Mouse (Mus musculus): Measurements from ENCODE around the gene Tspyl1.
A peak's percentile ranks its signal among the peaks of the same experiment; 100 is the strongest.
"Not testable (repeated sequence)": the region's sequence is repeated elsewhere in the genome, so short reads cannot be mapped to it uniquely, and the experiment has no call there.

Gene Tspyl1

GRCm38 (mm10) chr10:34281962-34282388 is at the start of gene Tspyl1:
Tspyl1 (plus strand) TSS chr10:34282190.
- peak; percentile 94 to 97 for DNase-seq (ENCODE audit: low spot score in 2 of 2)

- no peak for DNase-seq (ENCODE audit: low spot score in 2 of 2)
Measured at GRCm38 (mm10) chr10:34233418-34233817, 48.6 kb upstream of the Tspyl1 start.

DNA sequence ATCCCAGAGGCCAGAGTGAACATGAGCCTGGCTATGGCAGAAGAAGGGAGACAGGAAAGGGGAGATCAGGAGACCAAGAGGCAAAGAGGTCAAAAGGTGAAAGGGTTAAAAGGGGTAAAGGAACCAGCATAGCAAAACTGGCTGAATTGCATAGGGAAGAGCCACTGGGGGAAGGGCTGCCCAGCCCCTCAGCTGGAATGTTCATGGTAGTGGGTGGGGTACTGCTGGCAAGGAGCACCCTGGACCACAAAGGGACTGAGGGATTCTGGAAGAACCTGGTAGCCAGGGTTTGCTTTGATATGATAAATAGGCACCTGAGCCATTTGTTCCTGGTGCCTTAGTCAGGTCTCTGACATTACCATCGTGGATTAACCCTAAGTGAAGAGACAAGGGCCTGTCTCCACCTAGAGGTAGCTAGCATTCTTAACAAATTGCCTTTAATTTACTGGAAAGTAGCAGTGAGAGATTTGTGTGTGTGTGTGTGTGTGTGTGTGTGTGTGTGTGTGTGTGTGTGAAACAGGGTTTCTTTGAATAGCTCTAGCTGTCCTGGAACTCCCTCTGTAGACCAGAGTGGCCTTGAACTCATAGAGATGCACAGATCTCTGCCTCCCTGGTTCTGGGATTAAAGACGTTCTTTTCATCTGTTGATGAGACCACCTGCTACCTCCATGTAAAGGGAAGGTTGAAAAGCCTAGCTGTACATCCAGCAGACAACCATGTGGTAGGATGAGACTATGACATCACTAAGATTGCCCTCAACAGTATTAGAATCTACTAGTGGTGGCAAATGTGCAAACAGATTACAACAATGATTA is 47.9 kb upstream of the Tspyl1 start:
- DNase-seq (ENCODE audit: low spot score in 2 of 2), result no peak

DNA sequence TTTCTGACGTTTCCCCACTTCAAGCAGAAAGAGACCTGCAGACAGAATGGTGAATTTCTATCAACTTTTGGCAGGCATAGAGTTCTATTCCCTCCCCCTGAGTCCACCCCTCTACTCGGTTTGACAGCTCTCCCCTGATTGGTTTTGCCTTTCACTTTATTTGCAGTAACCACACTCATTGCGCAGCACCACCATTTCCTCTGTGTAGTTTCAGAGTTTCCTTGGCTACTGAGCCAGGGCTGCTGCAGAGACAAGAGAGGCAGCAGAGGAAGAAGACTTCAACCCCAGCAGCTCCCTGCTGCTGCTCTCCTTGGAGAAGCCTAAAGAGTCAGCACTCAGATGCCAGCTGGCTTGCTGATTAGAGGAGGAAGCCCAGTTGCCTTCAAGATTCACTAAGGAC is 46.6 kb upstream of the Tspyl1 start:
- DNase-seq (ENCODE audit: low spot score in 2 of 2), result no peak

GRCm38 (mm10) chr10:34236569-34236968 is 45.4 kb upstream of the Tspyl1 start:
- no peak for DNase-seq (ENCODE audit: low spot score in 2 of 2)

GRCm38 (mm10) chr10:34238536-34238935 is 43.5 kb upstream of the Tspyl1 start:
- DNase-seq (ENCODE audit: low spot score in 2 of 2), result no peak

DNA sequence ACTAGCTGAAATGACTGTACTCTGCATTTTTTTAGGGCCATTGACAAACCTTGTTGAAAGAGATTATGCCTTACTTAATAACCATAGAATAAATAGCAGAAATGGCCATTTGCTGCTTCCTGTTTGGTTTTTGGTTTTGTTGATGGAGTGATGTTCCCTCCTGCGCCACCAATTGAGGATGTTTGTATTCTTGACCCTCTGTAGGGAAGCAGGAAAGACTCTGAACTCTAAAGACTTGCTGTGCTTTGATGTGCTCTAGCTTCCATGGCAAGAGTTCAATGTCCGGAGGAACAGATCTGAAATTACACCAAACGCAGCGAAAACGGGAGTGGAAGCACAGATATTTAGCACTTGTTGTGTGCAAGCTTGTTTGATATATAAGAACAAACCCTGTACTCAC is 37.2 kb upstream of the Tspyl1 start:
- DNase-seq (ENCODE audit: low spot score in 2 of 2), result no peak

DNA sequence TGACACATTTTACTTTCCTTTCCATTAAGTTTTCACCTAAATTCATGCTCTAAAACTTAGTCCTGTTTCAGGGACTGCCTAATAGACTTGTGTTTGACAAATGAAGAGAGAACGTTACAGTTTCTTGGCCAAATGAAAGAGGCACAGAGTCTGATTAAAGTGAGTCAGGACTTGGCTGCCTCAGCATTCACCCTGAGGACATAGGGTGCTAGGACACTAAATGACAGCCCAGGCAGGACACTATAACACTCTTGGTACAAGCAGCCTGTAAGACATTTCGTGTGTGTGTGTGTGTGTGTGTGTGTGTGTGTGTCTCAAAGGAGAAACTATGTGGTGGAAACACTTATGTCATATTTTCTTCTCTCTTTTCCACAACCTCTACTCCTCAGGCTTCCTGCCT is 35.9 kb upstream of the Tspyl1 start:
- DNase-seq (ENCODE audit: low spot score in 2 of 2), result no peak

GRCm38 (mm10) chr10:34247757-34248156 is 34.2 kb upstream of the Tspyl1 start:
- DNase-seq (ENCODE audit: low spot score in 2 of 2), result no peak

- no peak for DNase-seq (ENCODE audit: low spot score in 2 of 2)
Measured at GRCm38 (mm10) chr10:34249594-34249993, 32.4 kb upstream of the Tspyl1 start.

GRCm38 (mm10) chr10:34252833-34253232 is 29.2 kb upstream of the Tspyl1 start:
- not testable (repeated sequence) for DNase-seq (ENCODE audit: low spot score in 2 of 2)

GRCm38 (mm10) chr10:34265106-34265505 is 16.9 kb upstream of the Tspyl1 start:
- no peak for DNase-seq (ENCODE audit: low spot score in 2 of 2)

DNA sequence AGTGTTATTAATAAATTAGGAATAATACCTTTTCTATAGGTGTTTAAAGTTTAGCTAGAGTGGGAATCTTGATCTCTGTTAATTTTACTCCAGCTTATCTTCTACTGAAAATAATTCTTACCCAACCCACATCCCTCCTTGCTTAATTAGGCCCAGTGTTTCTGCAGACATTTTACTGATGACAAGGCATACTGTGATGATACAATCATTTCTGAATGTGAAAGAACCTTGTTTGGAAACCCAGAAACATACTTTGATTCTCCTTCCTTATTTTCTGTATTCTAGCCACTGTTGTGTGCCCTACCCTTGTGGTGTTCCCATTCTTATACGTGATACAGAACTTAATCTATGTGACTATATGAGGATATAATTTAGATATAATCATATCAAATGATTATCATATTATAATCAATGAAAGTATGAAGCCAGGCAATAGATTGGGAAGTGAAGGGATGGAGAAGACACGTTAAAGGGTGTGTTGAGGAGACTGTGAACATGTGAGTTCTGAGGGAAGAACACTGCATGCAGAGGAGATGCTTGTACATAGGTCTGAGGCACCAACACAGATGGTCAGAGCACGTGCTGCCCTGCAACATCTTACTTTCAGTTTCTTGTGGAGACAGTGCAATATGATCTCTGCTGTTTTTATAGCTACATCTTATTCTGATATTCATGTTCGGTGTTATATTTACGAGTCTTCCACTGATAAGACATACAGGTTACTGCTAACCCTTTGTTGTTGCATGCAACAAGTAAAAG is 14.5 kb upstream of the Tspyl1 start:
- DNase-seq (ENCODE audit: low spot score in 2 of 2), result no peak

- DNase-seq (ENCODE audit: low spot score in 2 of 2), result no peak
Measured at GRCm38 (mm10) chr10:34271681-34272080, 10.3 kb upstream of the Tspyl1 start.

DNA sequence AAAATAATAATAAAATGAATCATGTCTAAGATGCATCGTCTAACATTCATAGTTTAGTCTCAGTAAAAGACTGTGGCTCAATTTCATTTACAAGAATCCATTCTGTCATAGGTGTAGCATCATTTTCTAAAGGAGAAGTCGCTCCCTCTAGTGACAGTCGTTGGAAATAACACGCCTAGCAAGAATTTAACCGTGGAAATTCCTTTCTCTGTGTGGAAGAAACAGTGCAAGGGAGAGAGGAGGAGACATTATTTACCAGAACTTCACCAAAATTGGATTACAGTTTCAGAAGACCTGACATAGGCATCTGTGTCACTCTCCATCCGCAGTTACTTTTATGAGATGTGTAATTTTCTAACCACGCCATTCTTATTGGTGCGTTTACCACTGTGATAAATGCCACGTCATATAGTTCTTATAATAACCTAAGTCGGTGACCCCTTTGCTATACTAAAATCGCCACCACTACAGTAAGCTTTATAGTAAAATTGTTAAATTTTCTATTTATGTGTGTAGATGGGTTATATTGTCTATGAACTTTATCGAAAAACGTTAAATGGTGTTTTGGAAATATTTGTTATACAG is 1.3 kb upstream of the Tspyl1 start:
- no peak for DNase-seq (ENCODE audit: low spot score in 2 of 2)

DNA sequence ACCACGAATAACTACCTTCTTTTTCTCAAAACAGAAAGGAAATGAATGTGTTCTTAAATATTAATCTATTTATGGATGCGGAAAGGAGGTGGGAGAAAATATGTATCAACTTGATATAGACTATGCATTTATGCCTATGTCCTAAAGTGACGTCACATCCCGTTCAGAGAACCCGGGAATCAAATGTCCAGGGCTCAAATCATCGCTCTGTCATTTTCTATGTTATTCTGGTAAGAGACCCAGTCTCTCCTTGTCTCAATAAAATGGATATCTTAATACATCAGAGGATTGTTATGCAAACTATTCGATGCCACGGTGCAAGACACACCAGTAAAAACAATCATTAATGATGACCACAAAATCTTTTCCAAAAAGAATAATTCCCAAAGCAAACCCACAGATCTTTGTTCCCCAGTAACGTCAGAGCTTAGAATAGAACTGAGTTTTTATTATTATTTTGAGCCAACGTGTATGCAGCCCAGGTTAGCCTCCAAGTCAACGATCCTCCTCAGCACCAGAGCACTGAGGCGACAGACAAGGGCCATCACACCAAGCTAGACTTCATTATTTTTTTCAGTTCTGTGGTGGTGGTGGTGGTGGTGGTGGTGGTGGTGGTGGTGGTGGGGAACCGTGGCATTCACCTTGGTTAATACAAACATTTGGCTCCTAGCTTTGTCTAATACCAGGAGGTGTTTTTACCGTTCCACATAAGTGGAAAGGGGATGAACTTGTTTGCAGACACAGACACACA is 604 bp upstream of the Tspyl1 start:
- no peak for DNase-seq (ENCODE audit: low spot score in 2 of 2)

GRCm38 (mm10) chr10:34282420-34283238 is 639 bp downstream of the Tspyl1 start:
- DNase-seq (ENCODE audit: low spot score in 2 of 2), result peak in 1 of 2 experiments; percentile 29

GRCm38 (mm10) chr10:34296911-34297298 is 14.9 kb downstream of the Tspyl1 start:
- no peak for DNase-seq (ENCODE audit: low spot score in 2 of 2)

- DNase-seq (ENCODE audit: low spot score in 2 of 2), result peak; percentile 80 to 90
Measured at GRCm38 (mm10) chr10:34297299-34297979, 15.4 kb downstream of the Tspyl1 start, which contains the start of gene Tspyl4. Tspyl4 (plus strand) TSS chr10:34297442.
